Mouse (Mus musculus): ENCODE data around the gene 2700049A03Rik. TPM values are rescaled to one million over a fixed set of nuclear protein-coding genes. Genes with fewer than 3 reads are reported as not detected.

2700049A03Rik gene
- polyA plus RNA-seq, 1 experiment from 2014 or later: 3.8 TPM

- no peaks in the 10 kb centered on the region for H3K79me2 ChIP-seq (ENCODE audit: inconsistent target)
- no peak overlapping the region for H3K27ac ChIP-seq
- H3K36me3 ChIP-seq (ENCODE audit: inconsistent target): no peaks in the 10 kb centered on the region
- WGBS (ENCODE audit: missing documents): 94% methylated on average over 6 of the region's 6 CpGs
- H3K4me3 ChIP-seq (ENCODE audit: inconsistent target): no peak overlapping the region
These were observed 81.3 kb downstream of the 2700049A03Rik start for GRCm38 (mm10) chr12:71217866-71218522.

- Histone ChIP-seq H3K27ac (no peak overlapping the region), H3K36me3 (ENCODE audit: inconsistent target) (no peaks in the 10 kb centered on the region), H3K79me2 (ENCODE audit: inconsistent target) (no peaks in the 10 kb centered on the region), H3K4me3 (ENCODE audit: inconsistent target) (no peak overlapping the region)
- 87% methylated on average over 6 of the region's 6 CpGs for WGBS (ENCODE audit: missing documents)
These were observed 86.1 kb downstream of the 2700049A03Rik start for GRCm38 (mm10) chr12:71222761-71223160.

GRCm38 (mm10) chr12:71227769-71228168 is 91.1 kb downstream of the 2700049A03Rik start:
- 93% methylated on average over 4 of the region's 4 CpGs for WGBS (ENCODE audit: missing documents)
- no peak overlapping the region for H3K4me3 ChIP-seq (ENCODE audit: inconsistent target)
- no peak overlapping the region for H3K27ac ChIP-seq
- H3K36me3 ChIP-seq (ENCODE audit: inconsistent target): no peaks in the 10 kb centered on the region
- H3K79me2 ChIP-seq (ENCODE audit: inconsistent target): no peaks in the 10 kb centered on the region

GRCm38 (mm10) chr12:71228925-71229649 is 92.4 kb downstream of the 2700049A03Rik start:
- H3K27ac ChIP-seq: no peak overlapping the region
- H3K4me3 ChIP-seq (ENCODE audit: inconsistent target): no peak overlapping the region
- no peaks in the 10 kb centered on the region for H3K79me2 ChIP-seq (ENCODE audit: inconsistent target)
- 90% methylated on average over 10 of the region's 10 CpGs for WGBS (ENCODE audit: missing documents)
- no peaks in the 10 kb centered on the region for H3K36me3 ChIP-seq (ENCODE audit: inconsistent target)

- Histone ChIP-seq H3K27ac (no peak overlapping the region), H3K36me3 (ENCODE audit: inconsistent target) (no peaks in the 10 kb centered on the region), H3K4me3 (ENCODE audit: inconsistent target) (no peak overlapping the region), H3K79me2 (ENCODE audit: inconsistent target) (no peaks in the 10 kb centered on the region)
- WGBS (ENCODE audit: missing documents): 90% methylated on average over 9 of the region's 9 CpGs
These were observed 94.9 kb downstream of the 2700049A03Rik start for GRCm38 (mm10) chr12:71231561-71231960.

- no peaks in the 10 kb centered on the region for H3K79me2 ChIP-seq (ENCODE audit: inconsistent target)
- no peak overlapping the region for H3K4me3 ChIP-seq (ENCODE audit: inconsistent target)
- no peak overlapping the region for H3K27ac ChIP-seq
- H3K36me3 ChIP-seq (ENCODE audit: inconsistent target): no peaks in the 10 kb centered on the region
- 79% methylated on average over 5 of the region's 5 CpGs for WGBS (ENCODE audit: missing documents)
These were observed 96.8 kb downstream of the 2700049A03Rik start for GRCm38 (mm10) chr12:71233426-71233825.

- 92% methylated on average over 4 of the region's 4 CpGs for WGBS (ENCODE audit: missing documents)
- no peaks in the 10 kb centered on the region for H3K36me3 ChIP-seq (ENCODE audit: inconsistent target)
- no peak overlapping the region for H3K27ac ChIP-seq
- H3K4me3 ChIP-seq (ENCODE audit: inconsistent target): no peak overlapping the region
- H3K79me2 ChIP-seq (ENCODE audit: inconsistent target): no peaks in the 10 kb centered on the region
These were observed 100.4 kb downstream of the 2700049A03Rik start for GRCm38 (mm10) chr12:71237074-71237473.

- no peak overlapping the region for H3K4me3 ChIP-seq (ENCODE audit: inconsistent target)
- H3K79me2 ChIP-seq (ENCODE audit: inconsistent target): no peaks in the 10 kb centered on the region
- no peaks in the 10 kb centered on the region for H3K36me3 ChIP-seq (ENCODE audit: inconsistent target)
- H3K27ac ChIP-seq: no peak overlapping the region
- WGBS (ENCODE audit: missing documents): 95% methylated on average over 9 of the region's 9 CpGs
These were observed 106.1 kb downstream of the 2700049A03Rik start for GRCm38 (mm10) chr12:71242791-71243190.

GRCm38 (mm10) chr12:71244766-71245390 is 108.2 kb downstream of the 2700049A03Rik start:
- WGBS (ENCODE audit: missing documents): 80% methylated on average over 11 of the region's 11 CpGs
- H3K4me3 ChIP-seq (ENCODE audit: inconsistent target): no peak overlapping the region
- no peak overlapping the region for H3K27ac ChIP-seq
- no peaks in the 10 kb centered on the region for H3K36me3 ChIP-seq (ENCODE audit: inconsistent target)
- no peaks in the 10 kb centered on the region for H3K79me2 ChIP-seq (ENCODE audit: inconsistent target)

- H3K79me2 ChIP-seq (ENCODE audit: inconsistent target): no peaks in the 10 kb centered on the region
- no peak overlapping the region for H3K27ac ChIP-seq
- H3K4me3 ChIP-seq (ENCODE audit: inconsistent target): no peak overlapping the region
- 90% methylated on average over 8 of the region's 8 CpGs for WGBS (ENCODE audit: missing documents)
- H3K36me3 ChIP-seq (ENCODE audit: inconsistent target): no peaks in the 10 kb centered on the region
These were observed 110.5 kb downstream of the 2700049A03Rik start for GRCm38 (mm10) chr12:71247191-71247590.

- 90% methylated on average over 9 of the region's 9 CpGs for WGBS (ENCODE audit: missing documents)
- no peaks in the 10 kb centered on the region for H3K79me2 ChIP-seq (ENCODE audit: inconsistent target)
These were observed 112.7 kb downstream of the 2700049A03Rik start for GRCm38 (mm10) chr12:71249348-71249747.

GRCm38 (mm10) chr12:71252509-71253167 is 116.0 kb downstream of the 2700049A03Rik start:
- no peak overlapping the region for H3K4me3 ChIP-seq (ENCODE audit: inconsistent target)
- no peak overlapping the region for H3K27ac ChIP-seq
- WGBS (ENCODE audit: missing documents): 83% methylated on average over 11 of the region's 11 CpGs
- H3K36me3 ChIP-seq (ENCODE audit: inconsistent target): no peaks in the 10 kb centered on the region
- H3K79me2 ChIP-seq (ENCODE audit: inconsistent target): no peaks in the 10 kb centered on the region

More at GRCm38 (mm10) chr12:71249348-71249747, 112.7 kb downstream of the 2700049A03Rik start:
- no peak overlapping the region for H3K27ac ChIP-seq
- no peak overlapping the region for H3K4me3 ChIP-seq (ENCODE audit: inconsistent target)
- H3K36me3 ChIP-seq (ENCODE audit: inconsistent target): no peaks in the 10 kb centered on the region

GRCm38 (mm10) chr12:71254779-71255178 is 118.1 kb downstream of the 2700049A03Rik start:
- no peak overlapping the region for H3K4me3 ChIP-seq (ENCODE audit: inconsistent target)
- whole genome bisulfite sequencing (ENCODE audit: missing documents): 80% methylated on average over 7 of the region's 7 CpGs
- H3K36me3 ChIP-seq (ENCODE audit: inconsistent target): no peaks in the 10 kb centered on the region
- no peaks in the 10 kb centered on the region for H3K79me2 ChIP-seq (ENCODE audit: inconsistent target)
- H3K27ac ChIP-seq: no peak overlapping the region

- Histone ChIP-seq H3K79me2 (ENCODE audit: inconsistent target) (no peaks in the 10 kb centered on the region), H3K27ac (no peak overlapping the region), H3K4me3 (ENCODE audit: inconsistent target) (no peak overlapping the region), H3K36me3 (ENCODE audit: inconsistent target) (no peaks in the 10 kb centered on the region)
- WGBS (ENCODE audit: missing documents): 70% methylated on average over 18 of the region's 18 CpGs
These were observed 121.7 kb downstream of the 2700049A03Rik start for GRCm38 (mm10) chr12:71258196-71258920.
